Mouse (Mus musculus): ENCODE measurements around the gene Zbtb20.

Zbtb20 gene

DNA sequence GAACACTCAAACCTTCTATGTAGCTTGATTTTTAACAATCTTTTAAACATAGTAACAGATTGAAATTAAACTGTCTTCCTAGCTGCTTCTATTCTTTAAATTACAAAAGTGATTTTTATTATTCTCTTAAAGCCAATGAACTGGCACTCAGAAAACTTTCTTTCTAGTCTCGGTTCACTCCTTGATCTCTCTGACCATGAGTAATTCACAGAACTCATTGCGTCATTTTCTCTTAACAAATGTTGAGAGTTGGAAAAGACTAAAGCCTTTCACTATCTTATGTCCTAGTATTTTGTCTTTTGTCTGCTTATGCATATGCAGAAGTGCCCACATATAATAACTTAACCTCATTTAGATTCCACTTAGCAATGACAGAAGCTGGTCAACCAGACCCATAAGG, 525.3 kb downstream of the Zbtb20 start:
- no peak for DNase-seq

DNA sequence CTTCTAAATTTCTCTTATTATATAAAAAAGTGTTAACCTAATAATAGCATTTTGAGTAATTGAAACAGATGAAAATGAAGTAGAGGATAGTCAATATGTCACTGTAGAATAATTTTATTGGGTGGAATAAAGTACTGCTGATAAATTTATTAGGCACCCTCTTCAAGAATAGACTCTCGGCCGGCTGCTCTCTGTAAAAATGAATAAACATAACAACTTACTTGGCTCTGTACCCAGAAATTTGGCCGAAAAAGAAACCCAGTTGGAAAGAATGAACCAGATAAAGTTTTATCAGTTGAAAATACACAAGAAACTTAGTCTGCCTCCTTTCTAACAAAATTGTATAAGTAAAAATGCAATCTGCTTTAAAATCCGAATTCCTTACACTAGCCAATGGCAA, 527.2 kb downstream of the Zbtb20 start:
- DNase-seq: no peak

DNA sequence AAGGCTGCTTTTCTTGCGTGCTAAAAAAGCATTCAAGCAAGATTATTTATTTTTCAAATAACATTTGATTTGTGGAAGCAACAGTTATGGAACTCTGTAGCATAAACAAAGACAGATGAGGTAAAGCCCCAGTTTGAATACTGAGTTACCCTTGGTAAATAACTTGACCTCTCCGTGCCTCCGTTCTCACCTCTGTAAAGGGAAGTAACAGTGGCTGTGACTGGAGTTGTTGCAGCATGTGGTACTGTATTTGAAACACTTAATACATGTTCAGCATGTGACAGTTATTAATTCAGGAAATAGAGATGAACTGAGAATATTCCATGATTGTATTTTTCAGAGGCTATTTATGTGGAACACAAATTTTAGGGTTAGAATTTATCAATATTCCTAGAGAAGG, 529.4 kb downstream of the Zbtb20 start:
- no peak for DNase-seq

DNA sequence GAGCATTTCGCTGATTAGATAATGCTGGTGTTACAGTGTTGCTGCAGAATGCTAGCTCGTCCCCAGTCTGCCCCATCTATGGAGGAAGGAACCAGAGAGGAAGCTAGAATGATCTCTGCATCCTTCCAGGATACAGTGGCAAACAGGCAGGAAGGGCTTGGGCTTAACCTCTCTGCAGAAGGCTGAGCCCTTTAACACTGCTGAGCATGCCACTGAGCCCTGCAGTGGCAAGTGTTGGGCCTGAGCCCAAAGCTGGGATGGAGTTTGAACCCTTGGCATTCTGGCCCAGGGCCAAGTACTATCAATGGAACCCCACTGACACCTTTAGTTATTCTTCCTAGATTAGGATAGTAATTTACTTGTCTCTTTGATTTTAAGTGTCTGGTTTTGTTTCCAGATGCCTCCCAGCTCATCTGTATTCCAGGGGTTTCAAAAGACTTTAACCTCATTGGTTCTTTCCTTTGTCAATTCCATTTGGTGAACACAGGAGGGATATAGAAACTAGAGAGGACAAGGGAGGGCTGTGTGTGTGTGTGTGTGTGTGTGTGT, 532.0 kb downstream of the Zbtb20 start:
- no peak for DNase-seq

DNA sequence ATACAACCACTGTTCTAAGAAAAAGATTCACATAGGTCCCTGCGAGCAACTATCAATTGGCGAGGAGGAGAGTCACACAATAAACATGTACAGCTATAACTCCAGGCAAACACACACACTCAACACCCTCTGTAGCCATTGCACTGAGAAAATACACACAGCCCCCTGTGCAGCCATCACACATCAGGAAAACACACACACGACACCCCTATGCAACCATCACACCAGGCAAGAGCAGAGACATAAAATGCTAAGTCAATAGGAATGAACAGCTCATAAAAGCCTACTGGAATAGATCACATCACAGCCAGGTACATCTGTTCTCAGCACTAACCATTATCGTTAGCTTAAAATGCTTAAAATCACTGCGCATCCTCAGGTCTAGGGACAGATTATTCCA, 532.9 kb downstream of the Zbtb20 start:
- DNase-seq: no peak

DNA sequence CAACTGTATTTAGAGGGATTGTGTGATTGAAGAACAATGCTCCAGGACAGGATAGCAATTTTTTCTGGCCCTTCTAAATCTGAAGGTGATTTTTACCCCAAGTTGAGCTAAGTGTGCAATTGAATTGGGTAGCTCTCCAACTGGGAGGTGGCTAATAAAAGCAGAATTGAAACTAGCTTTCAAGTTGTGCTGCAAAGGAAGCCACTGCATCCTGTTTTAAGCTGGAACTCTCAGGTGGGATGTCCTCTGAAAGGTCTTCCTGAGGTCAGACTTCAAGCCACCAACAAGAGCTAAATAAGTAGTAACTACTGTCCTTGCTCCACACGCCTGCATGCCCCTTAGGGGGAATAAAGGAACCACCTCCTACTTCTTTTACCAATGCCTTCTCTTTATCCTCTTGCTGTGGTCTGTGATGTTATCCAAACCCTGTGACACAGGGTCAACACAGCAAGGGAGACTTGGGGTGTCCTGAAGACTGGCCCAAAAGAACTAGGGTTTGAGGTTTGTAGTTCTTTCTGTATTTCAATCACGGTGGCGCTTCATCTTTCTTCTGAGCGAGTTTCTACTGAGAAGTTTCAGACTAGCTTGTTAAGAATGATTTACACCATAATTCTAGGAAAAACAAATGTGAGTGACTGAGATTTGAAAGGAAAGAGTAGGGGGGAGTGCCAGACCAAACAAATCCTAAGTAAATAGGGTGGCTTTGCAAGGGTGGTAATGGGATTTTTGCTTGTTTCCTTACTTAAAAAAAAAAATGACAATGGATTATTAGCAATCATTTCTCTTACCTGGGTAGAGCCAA, 533.6 kb downstream of the Zbtb20 start:
- peak; percentile 41 to 45 for DNase-seq

DNA sequence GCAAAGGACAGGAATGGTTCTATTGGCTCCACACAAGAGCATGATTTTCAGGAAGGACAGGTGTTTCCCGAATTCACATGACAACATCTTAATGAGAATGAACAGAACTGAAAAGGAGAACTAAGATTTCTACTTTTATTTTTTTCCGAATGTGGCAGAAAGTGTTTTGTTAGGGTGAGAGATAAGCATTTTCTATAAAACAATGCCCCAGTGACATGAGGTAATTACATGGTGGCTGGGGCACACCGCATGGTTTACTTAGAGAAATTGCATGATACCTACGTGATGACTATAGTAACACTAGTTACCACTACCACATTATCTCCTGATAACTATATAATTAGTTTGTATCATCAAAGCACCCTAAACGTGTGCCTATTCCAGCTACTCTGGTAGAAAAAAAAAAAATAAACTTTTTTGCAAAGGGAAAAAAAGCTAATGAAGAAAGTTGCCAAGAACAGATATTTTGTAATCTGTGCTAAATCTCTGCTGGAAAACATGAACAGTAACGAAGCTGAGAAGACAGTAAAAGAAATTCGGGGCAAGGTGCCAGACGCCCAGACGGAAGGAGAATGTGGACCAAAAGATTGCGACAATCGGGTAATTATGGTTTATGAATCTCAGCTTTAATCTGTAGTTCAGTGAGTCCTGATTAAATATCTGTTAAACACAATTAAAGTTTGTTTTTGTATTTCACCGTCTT, 534.4 kb downstream of the Zbtb20 start:
- no peak for DNase-seq

DNA sequence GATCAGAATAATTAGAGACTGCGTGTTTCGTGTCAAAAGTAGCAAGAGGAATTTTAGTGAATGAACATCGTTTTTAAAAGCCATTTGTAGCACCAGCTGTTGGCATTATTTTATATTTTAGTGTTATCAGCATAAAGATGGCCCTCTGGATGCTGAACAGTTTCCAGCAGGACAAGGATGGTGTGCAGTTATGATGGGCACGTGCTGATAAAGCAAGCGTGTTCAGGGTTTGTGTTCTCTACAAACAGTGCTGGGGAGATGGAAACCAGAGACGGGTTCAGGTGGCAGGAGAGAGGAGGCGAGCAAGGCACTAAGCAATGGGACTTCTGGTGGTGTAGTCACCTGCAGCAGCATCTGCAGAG, 534.9 kb downstream of the Zbtb20 start:
- no peak for DNase-seq

DNA sequence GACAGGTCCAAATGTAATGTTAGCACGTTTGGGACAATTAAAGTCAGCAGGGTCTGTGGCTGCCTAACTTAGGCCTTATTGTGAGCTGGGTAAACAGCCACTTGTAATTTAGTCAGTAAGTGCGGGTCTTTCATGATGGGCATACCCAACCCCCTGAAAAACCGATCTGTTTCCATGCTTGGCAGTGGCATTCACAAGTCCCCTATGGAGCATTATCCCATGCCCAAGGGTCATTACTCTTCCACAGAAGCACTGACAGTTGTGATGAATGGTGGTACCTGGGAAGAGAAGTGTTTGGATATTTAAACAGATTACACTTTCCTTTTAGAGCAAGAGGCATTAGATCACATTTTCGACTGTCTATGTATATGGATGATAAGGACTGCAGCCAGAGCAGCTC, 540.2 kb downstream of the Zbtb20 start:
- no peak for DNase-seq

DNA sequence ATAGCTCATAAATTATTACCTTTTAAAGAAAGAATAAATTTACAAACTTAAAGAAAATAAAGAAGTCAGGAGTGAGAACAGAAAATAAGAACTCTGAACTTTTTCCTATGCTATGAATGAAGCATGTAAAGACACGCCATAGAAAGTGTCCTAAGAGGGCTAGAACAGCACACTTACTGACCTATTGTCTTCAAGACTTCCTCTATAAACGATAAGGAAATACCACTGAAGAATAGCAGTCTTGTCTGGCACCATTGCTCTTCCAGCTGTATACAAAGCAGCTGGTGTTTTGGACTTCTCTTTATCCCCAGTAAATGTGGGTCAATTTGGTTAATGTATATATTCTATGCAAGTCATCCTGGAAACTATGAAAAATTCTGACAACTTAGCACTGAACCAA, 544.2 kb downstream of the Zbtb20 start:
- no peak for DNase-seq

DNA sequence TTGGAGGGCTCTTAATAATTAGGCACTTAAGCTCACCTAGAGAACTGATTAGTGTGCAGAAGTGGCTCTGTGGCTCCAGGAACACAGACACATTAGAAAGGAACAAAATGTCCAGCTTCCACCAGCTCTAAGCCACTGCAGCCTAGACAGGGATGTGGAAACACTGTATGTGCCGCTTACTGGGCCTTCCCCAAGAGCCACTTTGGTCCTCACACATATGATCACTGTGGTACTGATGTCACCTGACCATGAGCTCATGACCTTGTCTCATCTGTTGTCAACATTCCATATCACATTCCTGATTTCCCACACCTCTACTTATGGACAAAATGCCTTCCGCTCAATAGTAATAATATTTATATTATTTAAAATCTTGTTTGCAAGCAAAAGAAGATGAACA, 553.3 kb downstream of the Zbtb20 start:
- no peak for DNase-seq

DNA sequence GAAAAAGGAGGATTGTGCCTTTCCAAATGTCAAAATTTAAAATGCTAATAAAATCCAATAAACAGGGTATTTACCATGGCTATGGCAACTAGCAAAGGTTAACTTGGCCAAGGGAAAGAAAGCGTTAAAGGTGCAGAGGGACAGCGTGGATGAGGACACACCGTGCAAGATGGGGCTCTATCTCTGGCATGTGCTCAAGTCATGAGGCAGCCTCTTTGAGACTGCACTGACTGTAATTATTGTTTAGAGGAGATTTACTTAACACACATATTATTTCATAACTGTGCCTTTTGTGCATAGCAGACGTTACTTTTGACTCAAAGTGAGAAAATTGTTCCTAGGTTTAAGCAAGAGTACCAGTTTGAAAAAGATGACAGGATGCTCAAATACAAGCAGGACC, 554.3 kb downstream of the Zbtb20 start:
- no peak for DNase-seq

DNA sequence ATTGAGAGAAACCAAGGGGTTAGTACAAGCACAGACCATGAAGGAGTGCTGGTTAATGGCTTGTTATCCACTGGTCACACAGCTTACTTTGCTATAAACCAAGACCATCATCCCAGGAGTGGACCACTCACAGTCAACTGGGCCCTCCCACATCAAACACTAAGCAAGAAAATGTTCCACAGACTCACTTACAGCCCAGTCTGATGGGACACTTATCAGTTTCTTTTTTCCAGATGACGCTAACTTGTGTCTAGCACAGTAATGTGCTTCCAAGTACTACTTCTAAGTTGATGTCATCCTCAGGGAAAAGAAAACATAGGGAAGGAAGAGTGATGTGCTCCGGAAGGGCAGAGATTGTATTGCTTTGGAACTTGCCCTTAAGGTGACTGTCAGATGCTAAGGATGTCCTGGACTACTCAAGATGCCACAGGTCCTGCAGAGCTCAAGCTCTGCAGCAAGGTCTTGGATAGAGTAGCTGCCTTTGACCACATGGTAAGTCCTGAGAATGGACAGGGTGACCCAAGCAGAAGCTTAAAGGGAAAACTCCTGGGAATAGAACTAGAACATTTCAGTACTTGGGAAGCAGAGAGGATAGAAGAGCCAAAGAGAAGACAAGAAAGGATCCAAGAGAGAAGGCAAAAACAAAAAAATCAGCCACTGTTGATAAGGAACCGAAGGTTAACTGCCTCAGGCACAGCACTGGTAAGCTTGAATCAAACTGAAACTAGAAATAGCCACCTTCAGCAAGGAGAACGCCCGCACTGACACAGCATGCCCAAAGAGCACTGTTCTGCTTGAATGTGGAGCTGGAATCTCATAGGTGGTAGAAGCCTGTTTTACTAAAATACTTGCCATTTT, 556.1 kb downstream of the Zbtb20 start:
- no peak for DNase-seq

DNA sequence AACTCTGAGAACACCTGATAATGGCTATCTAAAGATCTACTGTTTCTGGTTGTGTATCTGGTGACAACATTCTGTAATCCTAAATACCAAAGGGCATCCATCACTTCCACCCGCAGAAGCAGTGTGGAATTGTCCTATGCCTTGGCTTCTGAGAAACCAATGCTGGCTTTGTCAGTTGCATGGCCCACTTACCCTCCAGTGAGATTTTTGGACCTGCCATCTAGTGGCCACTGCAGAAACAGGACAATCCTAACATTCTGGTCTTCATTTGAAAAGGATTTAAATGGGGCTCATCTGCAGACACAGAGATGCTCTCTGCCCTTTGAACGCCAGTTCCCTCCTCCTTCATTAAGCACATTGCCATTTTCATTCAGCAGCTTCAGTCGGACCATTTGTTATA, 559.3 kb downstream of the Zbtb20 start:
- DNase-seq: peak; percentile 5 to 10

DNA sequence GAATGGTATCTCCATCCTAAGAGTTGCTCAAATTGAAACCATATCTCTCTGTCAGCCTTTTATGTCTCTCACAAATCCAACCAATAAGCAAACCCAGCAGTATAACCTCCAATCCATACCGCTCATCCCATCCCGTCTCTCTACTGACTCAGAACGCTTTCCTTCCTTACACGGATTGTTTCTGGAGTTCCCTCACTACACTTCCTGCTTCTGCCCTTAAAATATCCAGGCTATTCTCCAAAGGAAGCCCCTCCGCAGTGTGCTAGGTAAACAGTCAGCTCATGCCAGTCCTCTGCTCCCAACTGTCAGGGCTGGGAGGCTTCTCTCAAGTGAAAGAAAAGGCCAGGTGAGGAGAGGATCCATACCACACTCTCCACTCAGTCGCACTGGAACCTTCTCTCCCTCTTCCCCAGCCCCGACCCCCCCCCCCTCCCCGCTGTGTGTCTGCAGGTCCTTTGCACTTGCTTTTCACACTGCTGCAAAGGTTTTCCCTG, 563.2 kb downstream of the Zbtb20 start:
- DNase-seq: no peak

DNA sequence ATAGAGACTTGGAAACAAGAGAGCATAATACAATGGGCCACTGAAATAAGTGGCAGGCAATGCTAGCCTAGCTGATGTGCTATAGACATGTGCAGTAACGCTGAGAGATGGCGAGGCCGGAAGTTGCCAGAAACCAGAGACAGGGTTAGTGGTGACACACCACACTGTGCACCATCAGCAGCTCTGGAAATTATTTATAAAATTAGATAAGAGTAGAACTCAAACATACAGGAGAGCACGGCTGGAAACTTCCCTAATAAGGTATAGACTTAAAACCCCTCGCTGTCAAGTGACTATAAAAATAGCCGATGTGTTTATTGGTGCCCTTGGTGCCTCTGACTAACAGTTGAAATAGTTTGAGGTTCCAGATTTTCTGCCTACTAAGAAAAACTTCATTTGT, 565.7 kb downstream of the Zbtb20 start:
- DNase-seq: no peak

DNA sequence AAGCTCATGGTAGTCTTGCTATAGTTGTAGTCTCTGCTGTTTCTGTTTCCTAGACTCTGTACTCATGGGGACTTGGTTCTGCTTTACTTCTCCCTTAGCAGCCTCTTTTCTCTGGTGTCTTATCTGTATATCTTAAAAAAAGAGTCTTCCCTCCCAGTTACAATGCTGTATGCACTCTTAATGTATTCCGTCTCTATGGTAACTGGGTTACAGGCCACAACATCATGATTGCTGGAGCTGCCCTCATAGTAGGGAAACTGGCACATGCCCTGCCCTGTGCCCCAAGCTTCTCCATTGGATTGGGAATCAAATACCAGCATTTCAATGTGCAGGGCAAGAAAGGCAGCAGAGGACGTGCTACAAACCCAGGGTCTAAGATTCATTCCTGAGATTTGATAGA, 567.4 kb downstream of the Zbtb20 start:
- no peak for DNase-seq

DNA sequence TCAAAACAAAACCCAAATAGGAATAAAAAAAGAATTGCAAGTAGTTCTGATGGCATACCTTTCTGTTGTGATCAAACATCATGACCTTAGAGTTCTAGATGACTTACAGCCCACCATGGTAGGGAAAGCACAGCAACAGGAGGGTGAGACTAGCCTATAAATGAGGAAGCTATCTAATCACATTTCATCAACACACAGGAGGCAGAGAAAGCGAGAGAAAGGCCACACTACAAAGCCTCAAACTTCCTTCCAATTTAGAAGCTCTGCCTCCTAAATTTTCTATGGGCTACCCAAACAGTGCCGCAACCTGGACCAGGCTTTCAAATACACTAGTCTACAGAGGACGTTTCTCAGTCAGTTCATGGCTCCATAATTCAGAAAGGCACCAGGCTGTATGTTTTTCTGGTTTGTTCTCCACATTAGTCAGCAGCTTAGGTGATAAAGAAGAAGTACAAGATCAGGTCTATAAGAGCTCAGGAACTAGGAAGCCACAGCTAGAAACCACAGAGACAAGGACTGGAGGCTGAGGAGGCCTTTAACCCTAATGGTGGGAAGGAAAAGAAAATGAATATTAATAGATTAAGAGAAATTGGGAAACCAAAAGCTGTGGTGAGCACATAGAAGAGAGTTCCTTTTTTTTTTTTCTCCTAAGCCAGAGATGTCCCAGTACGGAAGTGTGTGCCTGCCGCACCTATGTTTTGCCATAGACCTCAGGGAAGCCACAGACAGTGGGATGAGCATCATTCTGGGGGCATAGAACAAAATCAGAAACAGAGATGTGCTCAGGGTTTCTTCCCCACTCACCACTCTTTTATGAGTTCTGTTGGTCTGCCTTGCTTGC, 572.7 kb downstream of the Zbtb20 start:
- no peak for DNase-seq

DNA sequence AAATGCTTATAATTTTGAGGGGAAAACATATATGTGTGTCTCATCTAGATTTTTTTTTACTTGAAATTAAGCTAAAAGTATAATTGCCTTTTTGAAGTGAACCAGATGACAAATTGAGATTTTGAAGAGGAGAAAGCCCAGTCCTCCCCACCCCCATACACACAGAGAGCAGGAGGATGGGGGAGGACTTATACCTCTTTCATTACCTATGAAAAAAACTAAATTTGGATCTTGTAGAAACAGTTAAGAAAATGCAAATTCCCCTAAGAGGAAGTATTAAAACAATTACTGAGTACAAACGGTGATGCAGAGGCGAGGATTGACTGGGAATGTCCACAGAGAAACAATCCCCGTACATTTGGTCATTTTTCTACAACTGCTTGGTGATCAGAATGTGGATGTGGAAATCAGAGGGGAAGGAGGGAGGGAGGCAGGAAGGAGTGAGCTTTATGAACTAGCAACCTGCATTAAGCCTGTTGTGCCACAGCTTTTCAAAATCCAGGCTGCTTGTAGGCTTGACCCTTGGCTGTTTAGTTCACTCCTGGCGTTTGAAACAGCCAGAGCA, 578.8 kb downstream of the Zbtb20 start:
- no peak for DNase-seq

DNA sequence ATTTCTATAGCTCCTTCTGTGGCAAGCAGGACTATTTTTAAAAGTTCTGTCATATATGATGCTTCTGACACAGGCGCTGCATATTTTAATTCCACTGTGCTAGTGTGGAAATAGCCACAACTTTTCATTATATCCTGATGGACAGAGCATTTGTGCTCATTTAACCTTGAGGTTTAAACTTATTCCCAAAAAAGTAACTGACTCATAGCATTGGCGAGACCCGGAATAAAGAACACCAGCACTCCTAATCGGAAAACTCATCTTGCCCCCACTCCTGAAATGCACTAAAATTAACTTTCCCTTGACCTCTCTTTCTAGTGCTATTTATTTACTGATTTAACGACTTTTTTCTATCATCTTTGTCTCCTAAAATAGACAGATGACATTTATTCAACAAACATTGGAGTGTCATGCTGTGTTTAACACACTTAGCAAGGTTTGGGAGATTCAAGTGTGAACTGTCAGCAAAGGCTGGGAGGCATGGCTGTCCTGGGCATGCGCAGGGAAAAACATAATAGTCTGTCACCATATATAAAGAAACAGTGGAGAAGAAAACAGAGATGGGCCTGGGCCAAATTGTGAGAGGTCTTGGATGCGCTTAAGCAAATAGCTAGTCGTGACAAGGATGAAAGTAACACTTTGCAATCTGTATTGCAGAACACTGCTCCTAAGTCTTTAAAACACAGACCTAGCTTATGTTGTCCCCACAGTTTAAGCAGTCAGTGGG, 580.9 kb downstream of the Zbtb20 start:
- no peak for DNase-seq

DNA sequence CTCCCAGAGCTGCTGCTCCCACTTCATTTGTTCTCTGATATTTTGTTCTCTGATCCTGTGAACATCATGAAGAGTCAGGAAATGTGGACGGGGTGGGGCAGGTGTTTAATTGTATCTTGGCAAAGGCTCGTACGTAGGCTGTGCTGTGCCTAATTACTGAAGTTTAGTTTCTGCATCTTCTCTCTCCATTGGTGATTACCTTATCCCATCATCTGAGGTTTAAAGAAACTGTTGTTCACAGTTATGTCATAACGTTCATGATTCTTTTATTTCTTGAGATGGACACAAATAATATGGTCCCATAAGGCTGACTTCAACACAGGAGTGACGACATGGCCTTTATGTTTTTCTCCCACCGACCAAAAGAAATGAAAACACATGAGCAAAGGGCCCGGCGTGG, 582.1 kb downstream of the Zbtb20 start:
- no peak for DNase-seq

Data from B cell, adult 2 months (primary cell).